Mouse (Mus musculus): ENCODE measurements around the gene Ccdc57. TPM values are rescaled to one million over a fixed set of nuclear protein-coding genes. Genes with fewer than 3 reads are reported as not detected.
"Not testable (repeated sequence)": the region's sequence is repeated elsewhere in the genome, so short reads cannot be mapped to it uniquely, and the experiment has no call there.

Gene Ccdc57
- total RNA-seq, 2 experiments from 2014 or later, result 5.7 to 7.8 TPM

- no peak for DNase-seq (ENCODE audit: low spot score in 2 of 2)
These were observed 29.4 kb downstream of the Ccdc57 start for GRCm38 (mm10) chr11:120903159-120903850.

GRCm38 (mm10) chr11:120902487-120903142 lies 30.1 kb downstream of the Ccdc57 start:
- no peak for DNase-seq (ENCODE audit: low spot score in 2 of 2)

- no peak for DNase-seq (ENCODE audit: low spot score in 2 of 2)
These were observed 30.8 kb downstream of the Ccdc57 start for GRCm38 (mm10) chr11:120901729-120902486.

GRCm38 (mm10) chr11:120900276-120901244 lies 32.1 kb downstream of the Ccdc57 start:
- DNase-seq (ENCODE audit: low spot score in 2 of 2), result no peak

GRCm38 (mm10) chr11:120898114-120898548 lies 34.5 kb downstream of the Ccdc57 start:
- DNase-seq (ENCODE audit: low spot score in 2 of 2), result no peak

- DNase-seq (ENCODE audit: low spot score in 2 of 2), result no peak
These were observed 37.2 kb downstream of the Ccdc57 start for GRCm38 (mm10) chr11:120895441-120895840.

- no peak for DNase-seq (ENCODE audit: low spot score in 2 of 2)
These were observed 38.3 kb downstream of the Ccdc57 start for GRCm38 (mm10) chr11:120894397-120894796.

- no peak for DNase-seq (ENCODE audit: low spot score in 2 of 2)
These were observed 43.5 kb downstream of the Ccdc57 start for GRCm38 (mm10) chr11:120889216-120889615.

GRCm38 (mm10) chr11:120888718-120889117 lies 44.0 kb downstream of the Ccdc57 start:
- DNase-seq (ENCODE audit: low spot score in 2 of 2), result no peak

- DNase-seq (ENCODE audit: low spot score in 2 of 2), result no peak
These were observed 45.2 kb downstream of the Ccdc57 start for GRCm38 (mm10) chr11:120887502-120887901.

GRCm38 (mm10) chr11:120886462-120886861 lies 46.2 kb downstream of the Ccdc57 start:
- no peak for DNase-seq (ENCODE audit: low spot score in 2 of 2)

GRCm38 (mm10) chr11:120883601-120884000 lies 49.1 kb downstream of the Ccdc57 start:
- DNase-seq (ENCODE audit: low spot score in 2 of 2), result no peak

GRCm38 (mm10) chr11:120882931-120883330 lies 49.7 kb downstream of the Ccdc57 start:
- DNase-seq (ENCODE audit: low spot score in 2 of 2), result no peak

GRCm38 (mm10) chr11:120873206-120873605 lies 59.5 kb downstream of the Ccdc57 start:
- peak in 1 of 2 experiments; percentile 14 for DNase-seq (ENCODE audit: low spot score in 2 of 2)

GRCm38 (mm10) chr11:120871521-120871920 lies 61.2 kb downstream of the Ccdc57 start:
- no peak for DNase-seq (ENCODE audit: low spot score in 2 of 2)

- DNase-seq (ENCODE audit: low spot score in 2 of 2), result no peak
These were observed 66.9 kb downstream of the Ccdc57 start for GRCm38 (mm10) chr11:120865816-120866215.

GRCm38 (mm10) chr11:120862819-120863218 lies 69.9 kb downstream of the Ccdc57 start:
- no peak for DNase-seq (ENCODE audit: low spot score in 2 of 2)

- DNase-seq (ENCODE audit: low spot score in 2 of 2), result not testable (repeated sequence)
These were observed 76.7 kb downstream of the Ccdc57 start for GRCm38 (mm10) chr11:120855938-120856337.

- DNase-seq (ENCODE audit: low spot score in 2 of 2), result no peak
These were observed 78.9 kb downstream of the Ccdc57 start for GRCm38 (mm10) chr11:120853788-120854187.

- DNase-seq (ENCODE audit: low spot score in 2 of 2), result no peak
These were observed 79.5 kb downstream of the Ccdc57 start for GRCm38 (mm10) chr11:120853158-120853557.

Measured in layer of hippocampus, postnatal 14 days (tissue).